Mouse (Mus musculus): Measurements from ENCODE around the gene Gm20388. TPM values are rescaled to one million over a fixed set of nuclear protein-coding genes. Genes with fewer than 3 reads are reported as not detected.

Gene Gm20388
- polyA plus RNA-seq, 2 experiments: 8.5 TPM; not detected in 1

GRCm38 (mm10) chr8:122003646-122004045, 2093.0 kb downstream of the Gm20388 start:
- DNase-seq (ENCODE audit: low read depth in 3 of 3, low spot score in 3 of 3): no peak
- no peak overlapping the region for H3K4me3 ChIP-seq (ENCODE audit: insufficient read depth in 1 of 2, low read depth in 2 of 2, low read length in 2 of 2)
- no peaks in the 10 kb centered on the region for H3K27me3 ChIP-seq (ENCODE audit: control insufficient read depth, insufficient read depth, low read length)
- H3K9me3 ChIP-seq (ENCODE audit: control insufficient read depth, low read length): no peaks in the 10 kb centered on the region
- H3K4me2 ChIP-seq (ENCODE audit: low read depth): no peak overlapping the region
- H3K4me1 ChIP-seq (replicated peaks; ENCODE audit: control insufficient read depth in 2 of 2, insufficient read depth in 2 of 2, low read length in 1 of 2): no peaks in the 10 kb centered on the region
- no peak for ATAC-seq (ENCODE audit: insufficient read depth)
- H3K27ac ChIP-seq: no peak overlapping the region
- TF ChIP-seq CTCF (IDR thresholded peaks at IDR 0.05; ENCODE audit: low read depth): no peak
- TF ChIP-seq EP300 (IDR thresholded peaks at IDR 0.05; ENCODE audit: low read depth): no peak
- peaks cover 27% of the 10 kb centered on the region for H3K36me3 ChIP-seq (replicated peaks; ENCODE audit: control insufficient read depth, insufficient read depth, low read depth)
- WGBS (ENCODE audit: insufficient replicate concordance): 80% methylated on average over 8 of the region's 8 CpGs
- no peak overlapping the region for H3K9ac ChIP-seq (replicated peaks)

GRCm38 (mm10) chr8:122004131-122004530, 2093.5 kb downstream of the Gm20388 start:
- no peak for TF ChIP-seq EP300 (IDR thresholded peaks at IDR 0.05; ENCODE audit: low read depth)
- TF ChIP-seq CTCF (IDR thresholded peaks at IDR 0.05; ENCODE audit: low read depth): no peak
- Histone ChIP-seq H3K4me1 (replicated peaks; ENCODE audit: control insufficient read depth in 2 of 2, insufficient read depth in 2 of 2, low read length in 1 of 2) (no peaks in the 10 kb centered on the region), H3K27me3 (ENCODE audit: control insufficient read depth, insufficient read depth, low read length) (no peaks in the 10 kb centered on the region), H3K9me3 (ENCODE audit: control insufficient read depth, low read length) (no peaks in the 10 kb centered on the region), H3K36me3 (replicated peaks; ENCODE audit: control insufficient read depth, insufficient read depth, low read depth) (peaks cover 26% of the 10 kb centered on the region), H3K9ac (replicated peaks) (no peak overlapping the region), H3K27ac (no peak overlapping the region), H3K4me3 (ENCODE audit: insufficient read depth in 1 of 2, low read depth in 2 of 2, low read length in 2 of 2) (no peak overlapping the region), H3K4me2 (ENCODE audit: low read depth) (no peak overlapping the region)
- DNase-seq (ENCODE audit: low read depth in 3 of 3, low spot score in 3 of 3): no peak
- ATAC-seq (ENCODE audit: insufficient read depth): no peak
- WGBS (ENCODE audit: insufficient replicate concordance): 88% methylated on average over 5 of the region's 5 CpGs

- no peak overlapping the region for H3K4me3 ChIP-seq (ENCODE audit: insufficient read depth in 1 of 2, low read depth in 2 of 2, low read length in 2 of 2)
- no peaks in the 10 kb centered on the region for H3K4me1 ChIP-seq (replicated peaks; ENCODE audit: control insufficient read depth in 2 of 2, insufficient read depth in 2 of 2, low read length in 1 of 2)
- H3K9ac ChIP-seq (replicated peaks): no peak overlapping the region
- TF ChIP-seq EP300 (IDR thresholded peaks at IDR 0.05; ENCODE audit: low read depth) (no peak), CTCF (IDR thresholded peaks at IDR 0.05; ENCODE audit: low read depth) (no peak)
- H3K9me3 ChIP-seq (ENCODE audit: control insufficient read depth, low read length): no peaks in the 10 kb centered on the region
- DNase-seq (ENCODE audit: low read depth in 3 of 3, low spot score in 3 of 3): no peak
- WGBS (ENCODE audit: insufficient replicate concordance): 88% methylated on average over 24 of the region's 25 CpGs
- H3K36me3 ChIP-seq (replicated peaks; ENCODE audit: control insufficient read depth, insufficient read depth, low read depth): peaks cover 20% of the 10 kb centered on the region
- H3K4me2 ChIP-seq (ENCODE audit: low read depth): no peak overlapping the region
- H3K27ac ChIP-seq: no peak overlapping the region
- no peaks in the 10 kb centered on the region for H3K27me3 ChIP-seq (ENCODE audit: control insufficient read depth, insufficient read depth, low read length)
- ATAC-seq (ENCODE audit: insufficient read depth): no peak; the same call in 1 of the 2 replicates
Observed at GRCm38 (mm10) chr8:122005422-122006204, 2095.0 kb downstream of the Gm20388 start.

GRCm38 (mm10) chr8:122006688-122007484, 2096.2 kb downstream of the Gm20388 start:
- Histone ChIP-seq H3K36me3 (replicated peaks; ENCODE audit: control insufficient read depth, insufficient read depth, low read depth) (peaks cover 20% of the 10 kb centered on the region), H3K27ac (no peak overlapping the region), H3K9me3 (ENCODE audit: control insufficient read depth, low read length) (no peaks in the 10 kb centered on the region), H3K4me2 (ENCODE audit: low read depth) (no peak overlapping the region), H3K4me1 (replicated peaks; ENCODE audit: control insufficient read depth in 2 of 2, insufficient read depth in 2 of 2, low read length in 1 of 2) (no peaks in the 10 kb centered on the region), H3K27me3 (ENCODE audit: control insufficient read depth, insufficient read depth, low read length) (no peaks in the 10 kb centered on the region), H3K9ac (replicated peaks) (no peak overlapping the region), H3K4me3 (ENCODE audit: insufficient read depth in 1 of 2, low read depth in 2 of 2, low read length in 2 of 2) (no peak overlapping the region)
- 82% methylated on average over 13 of the region's 13 CpGs for WGBS (ENCODE audit: insufficient replicate concordance)
- ATAC-seq (ENCODE audit: insufficient read depth): no peak
- no peak for DNase-seq (ENCODE audit: low read depth in 3 of 3, low spot score in 3 of 3)
- TF ChIP-seq CTCF (IDR thresholded peaks at IDR 0.05; ENCODE audit: low read depth): no peak
- TF ChIP-seq EP300 (IDR thresholded peaks at IDR 0.05; ENCODE audit: low read depth): no peak

DNA sequence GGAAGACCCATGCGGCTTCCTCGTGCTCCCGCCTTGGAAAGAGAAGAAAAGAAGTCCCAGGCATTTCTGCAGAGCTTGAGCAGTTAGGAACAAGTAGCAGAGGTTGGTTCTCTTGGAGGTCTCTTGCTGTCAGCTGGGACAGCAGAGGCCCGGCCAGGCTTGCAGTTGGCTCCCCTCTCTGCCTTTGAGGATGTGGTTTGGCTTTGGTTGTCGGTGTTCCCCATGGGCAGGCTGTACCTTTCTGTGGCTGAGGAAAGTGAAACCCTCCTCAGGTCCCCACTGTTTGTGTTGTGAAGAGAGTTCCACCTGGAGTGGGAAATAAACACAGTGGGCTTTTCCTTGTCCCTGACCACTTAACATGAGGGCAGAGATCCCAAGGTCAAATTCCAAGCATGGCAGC, 2097.8 kb downstream of the Gm20388 start:
- Histone ChIP-seq H3K4me3 (ENCODE audit: insufficient read depth in 1 of 2, low read depth in 2 of 2, low read length in 2 of 2) (no peak overlapping the region), H3K9me3 (ENCODE audit: control insufficient read depth, low read length) (no peaks in the 10 kb centered on the region), H3K27ac (no peak overlapping the region), H3K27me3 (ENCODE audit: control insufficient read depth, insufficient read depth, low read length) (no peaks in the 10 kb centered on the region), H3K9ac (replicated peaks) (no peak overlapping the region), H3K36me3 (replicated peaks; ENCODE audit: control insufficient read depth, insufficient read depth, low read depth) (peaks cover 20% of the 10 kb centered on the region), H3K4me1 (replicated peaks; ENCODE audit: control insufficient read depth in 2 of 2, insufficient read depth in 2 of 2, low read length in 1 of 2) (no peaks in the 10 kb centered on the region), H3K4me2 (ENCODE audit: low read depth) (no peak overlapping the region)
- TF ChIP-seq EP300 (IDR thresholded peaks at IDR 0.05; ENCODE audit: low read depth) (no peak), CTCF (IDR thresholded peaks at IDR 0.05; ENCODE audit: low read depth) (no peak)
- DNase-seq (ENCODE audit: low read depth in 3 of 3, low spot score in 3 of 3): no peak
- 74% methylated on average over 5 of the region's 5 CpGs for WGBS (ENCODE audit: insufficient replicate concordance)
- no peak for ATAC-seq (ENCODE audit: insufficient read depth)

Data from liver, embryonic 14.5 days (tissue).